Mouse (Mus musculus) frontal cortex, adult (tissue): ENCODE results near the gene Wdr91.
A peak's percentile ranks its signal among the peaks of the same experiment; 100 is the strongest.

ENCODE experiments used
- ATAC-seq: cut with Nextera tagmentation; 2 replicates; pipeline ENCODE4 v1.9.2; 2017; ENCODE audit warnings: mild to moderate bottlenecking, moderate library complexity, mixed read lengths; ENCODE audit not compliant: low TSS enrichment

Wdr91 gene

DNA sequence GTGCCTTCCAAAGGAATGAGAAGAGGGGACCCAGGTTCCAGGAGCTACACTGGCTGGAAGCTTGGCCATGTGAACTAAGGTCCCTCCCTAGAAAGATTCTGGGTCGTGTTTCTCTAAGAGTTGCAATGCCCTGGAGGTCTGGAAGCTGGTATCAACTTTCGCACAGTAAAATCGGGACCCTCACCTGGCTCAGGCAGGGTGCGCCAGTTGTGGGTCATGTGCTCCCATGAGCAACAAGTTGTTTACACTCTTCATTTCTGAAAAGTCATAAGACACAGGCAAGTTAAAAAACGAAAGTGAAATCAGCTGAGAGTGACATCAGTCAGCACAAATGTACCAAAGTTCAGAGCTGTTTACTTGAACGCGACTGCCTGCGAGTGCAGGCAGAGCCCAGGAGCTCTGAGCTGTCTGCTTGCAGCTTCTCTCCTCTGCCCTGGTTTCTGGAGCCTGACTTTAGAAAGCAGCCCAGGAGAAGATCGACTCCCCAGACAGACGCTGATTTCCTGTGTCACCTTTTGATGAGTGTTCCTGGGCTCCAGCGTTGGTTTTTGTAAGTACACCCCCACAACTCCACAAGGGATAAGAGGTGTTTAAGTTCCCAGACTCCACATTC lies 47.8 kb downstream of the Wdr91 start, which contains the start of gene Tmem140:
Gene Tmem140, plus strand, starts transcription at position 356 of the 613 bp plus-strand sequence.
- no peak for ATAC-seq

GRCm38 (mm10) chr6:34862381-34862780 lies 48.3 kb downstream of the Wdr91 start:
- ATAC-seq: no peak

DNA sequence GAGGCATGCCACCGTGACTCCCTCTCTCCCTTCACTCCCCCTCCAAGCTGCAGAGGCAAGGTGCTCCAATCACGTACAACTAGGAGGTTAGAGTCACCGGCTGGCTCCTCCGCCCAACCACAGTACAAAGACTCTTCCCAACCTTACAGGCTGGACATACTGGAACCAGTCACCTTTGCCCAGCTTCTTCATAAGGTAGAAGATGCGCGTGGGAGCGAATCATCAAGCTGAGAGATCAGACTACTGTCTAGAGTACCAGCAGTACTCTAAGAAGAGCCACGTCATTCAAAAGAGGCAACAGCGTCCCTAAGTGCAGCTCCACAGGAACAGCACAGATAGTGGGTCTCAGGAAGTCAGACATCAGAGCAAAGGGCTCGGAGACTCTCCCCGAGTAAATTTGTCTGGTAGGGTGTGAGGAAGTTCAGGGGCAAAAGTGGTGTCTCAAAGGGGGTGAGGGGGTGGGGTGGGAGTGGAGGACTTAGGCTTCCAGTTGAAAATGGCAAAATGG lies 49.1 kb downstream of the Wdr91 start:
- no peak for ATAC-seq

GRCm38 (mm10) chr6:34832352-34832751 lies 78.3 kb downstream of the Wdr91 start:
- peak; percentile 99 for ATAC-seq
